Mouse (Mus musculus) CH12.LX (cell line): Measurements from ENCODE around the gene Polm. TPM values are rescaled to one million over a fixed set of nuclear protein-coding genes. Genes with fewer than 3 reads are reported as not detected.

Source experiments
- DNase-seq: peaks from one replicate; pipeline ENCODE4 v3.0.0-alpha.2; 2013; ENCODE audit errors: extremely low read depth
- H3K27ac ChIP-seq: 2 replicates; pipeline ENCODE4 v1.5.1; 2012; ENCODE audit warnings: low read depth, mild to moderate bottlenecking, control low read depth, moderate library complexity; ENCODE audit not compliant: insufficient read depth
- H3K27me3 ChIP-seq: replicated peaks from 2 replicates; pipeline ENCODE3; 2012; ENCODE audit warnings: inconsistent platforms
- H3K36me3 ChIP-seq, 2 experiments: replicated peaks in 1 of 2; 2 replicates each; pipeline versions ENCODE3 to v1.6.1; 2012; ENCODE audit warnings: inconsistent platforms in 1 of 2, low read length in 1 of 2, mild to moderate bottlenecking in 1 of 2, mixed read lengths in 1 of 2, moderate library complexity in 1 of 2; ENCODE audit not compliant: control insufficient read depth in 1 of 2, insufficient read depth in 1 of 2
- H3K4me1 ChIP-seq, 2 experiments: 2 replicates each; pipeline ENCODE4 v1.6.1; 2012; ENCODE audit warnings: inconsistent platforms in 1 of 2, moderate library complexity in 1 of 2; ENCODE audit not compliant: insufficient read depth in 2 of 2, control insufficient read depth in 1 of 2
- H3K4me2 ChIP-seq: 2 replicates; pipeline ENCODE4 v1.6.1; 2012; ENCODE audit warnings: low read depth, mild to moderate bottlenecking, control low read depth; ENCODE audit not compliant: poor library complexity, insufficient read depth, severe bottlenecking
- H3K4me3 ChIP-seq, 3 experiments: fragments of 150-350 bp in 1 of 3; sonication (generic) in 1 of 3; replicated peaks in 1 of 3; 2 replicates each; pipeline versions ENCODE3 to v1.5.1; 2011 to 2012; ENCODE audit warnings: low read depth in 2 of 3, low read length in 2 of 3, mild to moderate bottlenecking in 2 of 3, moderate library complexity in 2 of 3, control low read depth in 1 of 3, improper control_type of control experiment in 1 of 3, inconsistent platforms in 1 of 3, mixed read lengths in 1 of 3; ENCODE audit not compliant: poor library complexity in 1 of 3
- H3K79me2 ChIP-seq: replicated peaks from 2 replicates; pipeline ENCODE4 v1.6.1; 2012; ENCODE audit warnings: mild to moderate bottlenecking, moderate library complexity; ENCODE audit not compliant: control insufficient read depth, poor library complexity, insufficient read depth, severe bottlenecking; ENCODE audit errors: extremely low read depth
- H3K9ac ChIP-seq: 2 replicates; pipeline ENCODE4 v1.6.1; 2012; ENCODE audit warnings: low read depth, mild to moderate bottlenecking, control low read depth, moderate library complexity; ENCODE audit not compliant: insufficient read depth
- H3K9me3 ChIP-seq: replicated peaks from 2 replicates; pipeline ENCODE3; 2012; ENCODE audit warnings: low read length, inconsistent platforms, mixed read lengths
- CHD1 ChIP-seq: IDR thresholded peaks from 2 replicates; pipeline ENCODE4 v1.6.1; 2012; ENCODE audit warnings: low read depth, low read length, improper control_type of control experiment, inconsistent platforms
- CTCF ChIP-seq, 2 experiments: IDR thresholded peaks in 1 of 2; conservative IDR thresholded peaks in 1 of 2; 2 replicates each; pipeline ENCODE4 v1.5.1; 2011 to 2012; ENCODE audit warnings: low read depth in 2 of 2, low read length in 2 of 2, improper control_type of control experiment in 1 of 2, inconsistent platforms in 1 of 2, mild to moderate bottlenecking in 1 of 2, moderate library complexity in 1 of 2
- EP300 ChIP-seq: IDR thresholded peaks from 2 replicates; pipeline ENCODE4 v1.6.1; 2011; ENCODE audit warnings: low read length, improper control_type of control experiment
- GABPA ChIP-seq: IDR thresholded peaks from 2 replicates; pipeline ENCODE4 v1.6.1; 2012; ENCODE audit warnings: low read depth, low read length, improper control_type of control experiment, inconsistent platforms; ENCODE audit not compliant: insufficient replicate concordance
- JUND ChIP-seq: conservative IDR thresholded peaks from 2 replicates; pipeline ENCODE4 v1.6.1; 2011; ENCODE audit warnings: low read depth, low read length, improper control_type of control experiment
- MAX ChIP-seq: IDR thresholded peaks from 2 replicates; pipeline ENCODE4 v1.6.1; 2011; ENCODE audit warnings: low read length, improper control_type of control experiment
- MAZ ChIP-seq: IDR thresholded peaks from 2 replicates; pipeline ENCODE4 v1.6.1; 2012; ENCODE audit warnings: low read depth, mild to moderate bottlenecking, inconsistent platforms, low read length, improper control_type of control experiment, moderate library complexity
- NELFE ChIP-seq: IDR thresholded peaks from 2 replicates; pipeline ENCODE4 v1.6.1; 2011; ENCODE audit warnings: low read depth, low read length, improper control_type of control experiment
- NRF1 ChIP-seq: IDR thresholded peaks from 2 replicates; pipeline ENCODE4 v1.6.1; 2014; ENCODE audit warnings: low read depth, mild to moderate bottlenecking, inconsistent platforms, low read length, improper control_type of control experiment, moderate library complexity
- POLR2AphosphoS2 ChIP-seq: IDR thresholded peaks from 2 replicates; pipeline ENCODE4 v1.6.1; 2011; ENCODE audit warnings: low read depth, low read length, improper control_type of control experiment
- RAD21 ChIP-seq: IDR thresholded peaks from 2 replicates; pipeline ENCODE4 v1.6.1; 2011; ENCODE audit warnings: low read depth, mild to moderate bottlenecking, low read length, improper control_type of control experiment, moderate library complexity
- SMC3 ChIP-seq: IDR thresholded peaks from 2 replicates; pipeline ENCODE4 v1.6.1; 2011; ENCODE audit warnings: low read depth, low read length, improper control_type of control experiment
- TCF12 ChIP-seq: IDR thresholded peaks from 2 replicates; pipeline ENCODE4 v1.6.1; 2014; ENCODE audit warnings: low read depth, mild to moderate bottlenecking, inconsistent platforms, low read length, improper control_type of control experiment
- UBTF ChIP-seq: IDR thresholded peaks from 2 replicates; pipeline ENCODE4 v1.6.1; 2012; ENCODE audit warnings: low read depth, mild to moderate bottlenecking, inconsistent platforms, low read length, improper control_type of control experiment, moderate library complexity
- USF2 ChIP-seq: conservative IDR thresholded peaks from 2 replicates; pipeline ENCODE4 v1.6.1; 2011; ENCODE audit warnings: low read depth, low read length, improper control_type of control experiment
- ZC3H11A ChIP-seq: IDR thresholded peaks from 2 replicates; pipeline ENCODE4 v1.6.1; 2012; ENCODE audit warnings: low read depth, mild to moderate bottlenecking, inconsistent platforms, low read length, improper control_type of control experiment
- ZKSCAN1 ChIP-seq: IDR thresholded peaks from 2 replicates; pipeline ENCODE4 v1.6.1; 2012; ENCODE audit warnings: low read depth, inconsistent platforms, low read length, improper control_type of control experiment, borderline replicate concordance
- dilution Hi-C: fragments of 300-500 bp; cut with MboI; formaldehyde crosslinking; loops from 2 replicates; pipeline ENCODE4 v1.14.3; 2020; ENCODE audit warnings: low sequenced_read_pairs; ENCODE audit not compliant: extremely low pct_unique_long_range_greater_than_20kb, extremely low pct_ligation_motif_present
- in situ Hi-C: fragments of 300-500 bp; cut with MboI; formaldehyde crosslinking; loops from 3 replicates; pipeline ENCODE4 v1.14.3; 2019; ENCODE audit warnings: low sequenced_read_pairs, low pct_ligation_motif_present, low pct_unique_long_range_greater_than_20kb, mixed read lengths
- polyA plus RNA-seq: library from polyadenylated mRNA; unstranded; fragments of >175 nt; gene quantifications from 2 replicates; pipeline ENCODE4 v1.2.1, GENCODE M21; 2012; ENCODE audit warnings: low read depth; ENCODE audit not compliant: insufficient read length
- total RNA-seq, 2 experiments: library from RNA; depleted of rRNA; stranded (reverse); fragments of 300-350 nt in 1 of 2; fragments of >200 nt in 1 of 2; gene quantifications; 2 replicates each; pipeline ENCODE4 v1.2.3; 2012 to 2014

The Polm gene
- total and polyA plus RNA-seq, 3 experiments: 1.9 to 9.7 (median 4.1) TPM

DNA sequence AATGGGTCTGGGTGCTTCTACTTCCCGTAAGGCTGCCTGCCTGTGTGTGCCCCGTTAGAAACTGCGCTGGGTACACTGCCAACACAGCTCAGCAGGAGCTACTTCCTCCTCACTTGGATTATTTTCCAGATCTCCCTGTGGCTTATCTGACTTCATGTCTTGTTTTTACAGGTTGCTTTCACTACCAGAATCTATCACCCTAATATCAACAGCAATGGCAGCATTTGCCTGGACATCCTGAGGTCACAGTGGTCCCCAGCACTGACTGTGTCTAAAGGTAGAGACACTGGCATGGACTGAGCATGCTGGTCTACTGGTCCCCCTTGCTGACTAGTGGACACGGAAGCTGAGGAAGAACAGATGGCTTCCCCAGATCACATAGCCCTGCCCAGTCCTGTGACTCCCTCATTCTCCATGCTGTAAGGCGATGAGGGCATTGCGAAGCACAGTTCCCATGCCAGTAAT lies 57.7 kb downstream of the Polm start:
- Histone ChIP-seq H3K27me3 (no peaks in the 10 kb centered on the region), H3K27ac (no peak overlapping the region), H3K4me1 (no peaks in the 10 kb centered on the region), H3K4me2 (no peak overlapping the region), H3K9ac (no peak overlapping the region), H3K79me2 (no peaks in the 10 kb centered on the region), H3K36me3 (peaks cover 16 to 51% of the 10 kb centered on the region in 2 experiments), H3K4me3 (no peak overlapping the region), H3K9me3 (no peaks in the 10 kb centered on the region)
- no peak for DNase-seq
- dilution Hi-C loops: no loop called here
- TF ChIP-seq SMC3 (no peak), UBTF (no peak), NRF1 (no peak)
- in situ Hi-C loops: loop anchor here (10.0 kb wide), 1 partner anchor 295 kb away; no protein-coding TSS in a partner anchor

DNA sequence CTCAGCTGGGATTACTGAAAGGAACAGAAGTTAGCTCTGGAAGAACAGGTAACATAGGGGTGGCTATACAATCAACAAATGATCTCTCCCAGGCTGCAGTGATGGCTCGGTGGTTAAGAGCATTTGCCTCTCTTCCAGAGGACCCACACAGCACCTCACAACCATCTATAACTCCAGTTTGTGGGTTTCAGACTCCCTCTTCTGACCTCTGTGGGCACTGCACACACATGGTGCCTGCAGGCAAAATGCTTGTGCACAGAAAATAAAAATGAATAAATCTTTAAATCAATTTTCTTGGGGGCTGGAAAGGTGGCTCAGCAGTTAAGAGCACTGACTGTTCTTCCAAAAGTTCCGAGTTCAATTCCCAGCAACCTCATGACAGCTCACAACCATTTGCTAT lies 59.3 kb downstream of the Polm start:
- peaks cover 14 to 41% of the 10 kb centered on the region in 2 experiments for H3K36me3 ChIP-seq
- H3K4me2 ChIP-seq: no peak overlapping the region
- DNase-seq: no peak
- no peaks in the 10 kb centered on the region for H3K79me2 ChIP-seq
- H3K9me3 ChIP-seq: no peaks in the 10 kb centered on the region
- H3K4me3 ChIP-seq: no peak overlapping the region
- dilution Hi-C loops: no loop called here
- in situ Hi-C loops: no loop called here
- no peaks in the 10 kb centered on the region for H3K4me1 ChIP-seq
- H3K27ac ChIP-seq: no peak overlapping the region
- TF ChIP-seq MAX (no peak), ZKSCAN1 (no peak), MAZ (no peak), SMC3 (peak; percentile 64), CHD1 (no peak), CTCF (conservative IDR thresholded peaks at IDR 0.05 in 1 of 2, IDR thresholded peaks at IDR 0.05 in 1 of 2; ENCODE audit: low read depth in 2 of 2, low read length in 2 of 2) (peak; percentile 30 to 82; a peak in 3 of 4 replicates), ZC3H11A (no peak), RAD21 (peak; percentile 81), GABPA (no peak), NELFE (no peak), USF2 (no peak), POLR2AphosphoS2 (no peak), JUND (no peak), TCF12 (no peak), EP300 (no peak)
- H3K9ac ChIP-seq: no peak overlapping the region
- H3K27me3 ChIP-seq: no peaks in the 10 kb centered on the region

Other genes with a start within 250 kb of the Polm start
- gene Mrps24, start 122.3 kb downstream of the Polm start, total RNA-seq (2012; rRNA removed): 107 and 109 TPM in 2 replicates
- 70.9 and 73.8 TPM in 2 replicates for gene Mrps24, start 122.3 kb downstream of the Polm start, total RNA-seq (2014; rRNA removed)
- gene Mrps24, start 122.3 kb downstream of the Polm start, polyA plus RNA-seq: 90.8 and 95.1 TPM in 2 replicates
- 13.1 and 13.3 TPM in 2 replicates for gene Urgcp, start 75.6 kb downstream of the Polm start, total RNA-seq (2012; rRNA removed)
- 11.7 and 12.2 TPM in 2 replicates for gene Urgcp, start 75.6 kb downstream of the Polm start, total RNA-seq (2014; rRNA removed)
- 11.7 and 13.1 TPM in 2 replicates for gene Urgcp, start 75.6 kb downstream of the Polm start, polyA plus RNA-seq
- gene Dbnl, start 49.5 kb downstream of the Polm start, total RNA-seq (2012; rRNA removed): 76.2 and 77.3 TPM in 2 replicates
- 67.5 and 70.3 TPM in 2 replicates for gene Dbnl, start 49.5 kb downstream of the Polm start, total RNA-seq (2014; rRNA removed)
- 124 and 133 TPM in 2 replicates for gene Dbnl, start 49.5 kb downstream of the Polm start, polyA plus RNA-seq
- gene Pgam2, start 34.3 kb downstream of the Polm start, total RNA-seq (2012; rRNA removed): 0.46 and 0.64 TPM in 2 replicates
- not detected in 2 replicates for gene Pgam2, start 34.3 kb downstream of the Polm start, total RNA-seq (2014; rRNA removed)
- gene Pgam2, start 34.3 kb downstream of the Polm start, polyA plus RNA-seq: 2.5 and 3.6 TPM in 2 replicates
- 0.17 and 0.34 TPM in 2 replicates for gene Aebp1, start 23.9 kb upstream of the Polm start, total RNA-seq (2012; rRNA removed)
- gene Aebp1, start 23.9 kb upstream of the Polm start, total RNA-seq (2014; rRNA removed): not detected in 2 replicates
- gene Aebp1, start 23.9 kb upstream of the Polm start, polyA plus RNA-seq: 0.87 and 1.4 TPM in 2 replicates
- 285 and 330 TPM in 2 replicates for gene Pold2, start 40.3 kb upstream of the Polm start, total RNA-seq (2012; rRNA removed)
- gene Pold2, start 40.3 kb upstream of the Polm start, total RNA-seq (2014; rRNA removed): 120 and 136 TPM in 2 replicates
- 205 and 218 TPM in 2 replicates for gene Pold2, start 40.3 kb upstream of the Polm start, polyA plus RNA-seq
- gene Myl7, start 60.8 kb upstream of the Polm start, total RNA-seq (2012; rRNA removed): 0.42 TPM in 1 of 2 replicates, not detected in the other
- gene Myl7, start 60.8 kb upstream of the Polm start, total RNA-seq (2014; rRNA removed): not detected in 2 replicates
- 0.44 TPM in 1 of 2 replicates, not detected in the other for gene Myl7, start 60.8 kb upstream of the Polm start, polyA plus RNA-seq
- gene Gck, start 112.1 kb upstream of the Polm start, total RNA-seq (2012; rRNA removed): 0.63 and 0.68 TPM in 2 replicates
- gene Gck, start 112.1 kb upstream of the Polm start, total RNA-seq (2014; rRNA removed): 1.0 and 1.2 TPM in 2 replicates
- 1.4 and 2.3 TPM in 2 replicates for gene Gck, start 112.1 kb upstream of the Polm start, polyA plus RNA-seq
- 79.8 and 103 TPM in 2 replicates for gene Ykt6, start 117.7 kb upstream of the Polm start, total RNA-seq (2012; rRNA removed)
- gene Ykt6, start 117.7 kb upstream of the Polm start, total RNA-seq (2014; rRNA removed): 95.1 and 95.8 TPM in 2 replicates
- gene Ykt6, start 117.7 kb upstream of the Polm start, polyA plus RNA-seq: 117 and 121 TPM in 2 replicates
- 0.08 and 0.50 TPM in 2 replicates for gene Camk2b, start 228.3 kb upstream of the Polm start, total RNA-seq (2012; rRNA removed)
- 0.11 and 0.19 TPM in 2 replicates for gene Camk2b, start 228.3 kb upstream of the Polm start, total RNA-seq (2014; rRNA removed)
- 0.25 and 0.26 TPM in 2 replicates for gene Camk2b, start 228.3 kb upstream of the Polm start, polyA plus RNA-seq